Mouse (Mus musculus) urinary bladder, postnatal 4 days (tissue): ENCODE data around the gene Wrap73.
A peak's percentile ranks its signal among the peaks of the same experiment; 100 is the strongest.

Experiments used
- DNase-seq, 2 experiments: peaks; one replicate each; pipeline ENCODE4 v3.0.0; 2021 to 2022; ENCODE audit warnings: low spot score in 2 of 2

The Wrap73 gene

GRCm38 (mm10) chr4:154139671-154140181, 2.4 kb upstream of the Wrap73 start:
- DNase-seq = no peak

GRCm38 (mm10) chr4:154140182-154140212, 2.2 kb upstream of the Wrap73 start, which contains the start of gene Trp73:
Gene Trp73, minus strand, starts transcription at chr4:154140208.
- no peak for DNase-seq

DNA sequence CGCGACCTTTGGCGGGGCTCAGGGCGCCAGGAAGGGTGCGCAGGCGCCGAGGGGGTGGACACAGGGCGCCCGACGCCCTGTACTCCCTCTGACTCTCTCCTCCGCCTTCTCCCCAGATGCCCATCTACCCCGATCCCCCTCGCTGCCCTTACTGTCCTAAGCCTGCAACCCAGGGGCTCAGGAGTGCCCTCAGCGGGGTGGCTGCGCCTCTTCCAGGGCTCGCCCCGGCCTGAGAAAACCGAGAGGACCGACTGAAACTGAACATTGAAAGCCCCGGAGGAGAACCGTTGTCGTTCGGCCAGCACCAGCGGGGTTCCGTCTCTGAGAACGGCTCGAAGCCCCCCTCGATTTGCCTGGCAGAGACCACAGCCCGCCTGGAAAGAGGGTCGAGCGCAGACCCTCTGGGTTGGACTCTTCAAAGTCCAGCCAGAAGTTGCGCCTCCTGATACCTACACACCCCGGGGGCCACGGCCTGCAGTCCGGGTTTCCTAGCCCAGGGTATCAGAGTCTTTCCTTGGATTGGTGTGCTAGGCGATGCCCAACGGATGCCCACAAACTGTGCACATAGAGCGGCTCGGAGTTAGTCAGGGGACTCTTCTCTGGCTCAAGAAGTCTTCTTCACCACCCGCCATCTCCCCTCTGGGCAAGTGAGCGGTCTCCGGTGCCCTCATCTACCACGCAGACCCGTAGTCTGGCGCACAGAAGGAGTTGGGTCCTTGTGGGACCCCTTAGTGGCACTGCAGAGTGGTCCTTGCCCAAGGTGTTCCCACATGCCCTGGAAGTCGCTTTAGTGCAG, 1.8 kb upstream of the Wrap73 start:
- no peak for DNase-seq

GRCm38 (mm10) chr4:154141009-154141867, 934 bp upstream of the Wrap73 start:
- DNase-seq = no peak

DNA sequence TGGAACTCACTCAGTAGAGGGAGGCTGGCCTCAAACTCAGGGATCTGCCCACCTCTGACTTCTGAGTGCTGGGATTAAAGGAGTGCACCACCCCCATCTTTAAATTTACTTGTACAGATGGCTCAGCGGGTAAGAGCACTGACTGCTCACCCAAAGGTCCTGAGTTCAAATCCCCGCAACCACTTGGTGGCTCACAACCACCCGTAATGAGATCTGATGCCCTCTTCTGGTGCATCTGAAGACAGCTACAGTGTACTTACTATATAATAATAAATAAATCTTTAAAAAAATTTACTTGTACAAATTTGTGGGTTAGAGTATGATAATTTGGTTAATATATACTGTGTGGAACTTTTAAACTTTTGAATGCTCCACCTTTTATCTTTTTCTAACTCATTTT, 2.5 kb downstream of the Wrap73 start:
- DNase-seq = no peak

- no peak for DNase-seq
These were observed 4.2 kb downstream of the Wrap73 start for GRCm38 (mm10) chr4:154146342-154146741.

DNA sequence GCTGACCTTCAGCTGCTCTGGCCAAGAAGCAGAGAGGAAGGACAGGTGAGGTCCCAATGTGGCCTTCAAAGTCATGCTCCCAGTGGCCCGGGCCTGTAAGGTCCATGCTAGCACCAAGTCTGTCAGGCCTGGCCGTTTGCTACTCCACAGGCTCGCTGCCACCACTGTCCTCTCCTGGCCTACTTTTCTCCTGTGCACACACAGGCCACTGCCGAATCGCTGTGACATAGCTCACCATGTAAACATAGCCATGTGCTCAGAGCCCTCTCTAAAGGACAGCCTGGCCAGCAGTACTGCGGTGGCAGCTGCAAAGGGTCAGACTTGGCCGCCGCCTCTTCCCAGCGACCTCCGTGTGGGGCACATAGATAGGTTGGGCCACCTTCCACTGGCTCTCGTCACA, 11.9 kb downstream of the Wrap73 start:
- no peak for DNase-seq

DNA sequence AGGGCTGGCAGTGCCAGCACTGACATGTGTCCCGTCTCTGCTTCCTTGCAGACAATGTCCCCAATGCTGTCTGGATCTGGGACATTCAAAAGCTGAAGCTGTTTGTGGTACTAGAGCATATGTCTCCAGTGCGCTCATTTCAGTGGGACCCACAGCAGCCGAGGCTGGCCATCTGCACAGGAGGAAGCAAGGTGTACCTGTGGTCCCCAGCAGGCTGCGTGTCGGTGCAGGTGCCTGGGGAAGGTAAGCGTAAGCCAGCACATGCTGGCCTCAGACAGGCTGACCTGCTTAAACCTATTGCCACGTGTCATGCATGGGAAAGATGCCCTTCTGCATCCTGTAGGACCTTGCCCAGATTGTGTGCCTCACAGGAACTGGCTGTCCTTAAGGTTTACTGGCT, 13.9 kb downstream of the Wrap73 start:
- DNase-seq = no peak

- DNase-seq = no peak
These were observed 15.9 kb downstream of the Wrap73 start for GRCm38 (mm10) chr4:154157970-154158662.

DNA sequence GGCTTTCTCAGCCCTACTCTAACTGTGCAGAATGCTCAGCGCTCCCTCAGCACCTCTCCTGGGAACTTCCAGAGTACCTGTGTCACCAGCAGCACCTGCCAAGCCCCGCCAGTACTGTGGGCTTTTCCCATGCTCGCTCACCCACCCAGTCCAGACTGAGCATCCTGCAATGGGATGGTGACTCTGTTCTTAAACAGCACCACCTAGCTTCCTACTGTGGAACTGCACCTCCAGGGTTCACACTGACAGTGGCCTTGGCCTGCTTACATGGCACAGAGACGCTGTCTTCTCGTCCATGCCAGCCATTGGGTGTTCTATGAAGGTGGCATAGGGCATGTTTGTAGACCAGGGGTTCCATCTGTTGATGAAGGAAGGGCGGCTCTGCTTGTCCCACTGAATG, 16.8 kb downstream of the Wrap73 start:
- DNase-seq = peak; percentile 70 to 84

DNA sequence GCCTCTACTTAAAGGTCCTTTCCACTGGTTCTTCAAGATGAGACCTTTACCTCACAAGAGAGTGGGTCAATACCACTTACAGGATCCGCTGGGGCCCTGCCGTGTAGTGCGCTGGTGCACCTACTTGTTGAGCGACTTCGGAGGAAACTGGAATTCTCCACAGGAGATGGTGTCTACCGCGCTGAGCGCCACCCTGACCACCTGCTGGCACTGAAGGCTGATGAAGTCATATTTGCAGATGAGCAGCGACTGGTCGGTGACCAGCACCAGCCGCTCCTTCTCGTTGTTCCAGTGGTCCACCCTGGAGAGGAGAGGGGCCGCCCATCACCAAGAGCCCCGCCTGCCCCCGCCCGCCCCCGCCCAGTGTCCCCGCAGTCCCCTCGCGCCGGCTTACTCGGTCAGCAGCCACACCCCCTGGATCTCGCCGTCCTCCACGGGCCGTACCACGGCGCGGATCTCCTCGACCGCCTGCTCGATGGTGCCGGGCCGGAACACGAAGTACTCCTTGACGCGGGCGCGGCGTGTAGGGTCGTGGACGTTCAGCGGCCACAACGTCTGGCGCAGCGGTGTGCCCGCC, 17.9 kb downstream of the Wrap73 start:
- DNase-seq = no peak

DNA sequence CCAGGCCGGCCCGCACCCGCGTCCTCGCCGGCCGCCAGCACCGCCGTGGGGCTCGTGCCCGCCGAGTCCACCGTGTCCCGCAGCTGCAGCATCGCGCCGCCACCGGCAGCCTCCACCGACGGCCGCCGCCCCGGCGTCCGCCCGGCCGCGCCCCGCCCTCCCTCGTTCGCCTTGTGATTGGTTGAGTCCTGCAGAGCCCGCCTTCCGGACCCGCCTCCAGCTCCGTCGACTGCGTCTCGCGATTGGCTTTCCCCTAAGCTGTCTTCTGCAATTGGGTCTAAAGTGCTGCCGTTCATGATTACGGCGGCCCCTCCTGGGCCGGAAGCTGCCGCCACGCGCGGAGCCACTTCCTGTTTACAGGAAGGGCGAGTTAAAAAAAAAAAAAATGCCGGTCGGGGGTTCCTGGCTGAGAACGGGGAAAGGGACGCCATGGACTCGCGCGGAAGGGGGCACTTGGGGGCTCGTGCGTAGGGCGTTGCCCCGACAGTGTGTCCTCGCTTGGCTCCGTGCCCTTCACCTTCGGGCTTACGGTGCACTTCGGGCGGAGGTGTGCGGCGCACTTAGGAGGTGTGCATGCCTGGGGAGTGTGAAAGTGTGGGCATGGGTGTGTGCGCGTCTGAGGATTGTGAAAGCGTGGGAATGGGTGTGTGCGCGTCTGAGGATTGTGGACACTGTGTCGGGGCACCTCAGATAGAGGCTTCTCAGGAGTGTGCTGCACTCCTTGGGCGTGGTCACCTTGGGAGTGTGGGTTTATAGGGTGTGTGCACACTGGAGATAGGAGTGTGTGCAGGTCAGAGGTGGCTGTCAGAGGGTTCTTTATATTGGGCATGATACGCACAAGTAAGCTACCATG, 18.6 kb downstream of the Wrap73 start, which contains the start of gene Tprgl:
Gene Tprgl, minus strand, starts transcription at position 129 of the 853 bp plus-strand sequence.
- peak; percentile 97 for DNase-seq

DNA sequence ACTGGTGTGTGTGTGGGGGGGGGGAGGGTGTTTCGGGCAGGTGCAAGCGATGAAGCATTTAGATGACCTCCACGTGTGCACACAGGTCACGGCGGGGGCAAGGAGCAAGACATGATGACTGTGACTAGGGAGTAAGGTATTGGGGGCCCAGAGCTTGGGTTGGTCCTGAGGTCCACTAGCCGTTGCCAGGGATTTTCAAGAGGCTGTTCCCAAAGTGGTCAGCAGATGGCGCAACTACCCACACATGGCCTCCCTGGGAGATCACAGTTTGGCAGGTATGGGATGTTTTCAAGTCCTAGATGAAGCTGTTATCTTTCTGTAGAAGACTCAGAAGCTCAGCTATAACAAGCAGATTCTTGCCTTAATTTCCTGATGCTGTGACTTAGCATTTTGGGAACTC, 21.1 kb downstream of the Wrap73 start:
- DNase-seq = peak; percentile 52 to 80

DNA sequence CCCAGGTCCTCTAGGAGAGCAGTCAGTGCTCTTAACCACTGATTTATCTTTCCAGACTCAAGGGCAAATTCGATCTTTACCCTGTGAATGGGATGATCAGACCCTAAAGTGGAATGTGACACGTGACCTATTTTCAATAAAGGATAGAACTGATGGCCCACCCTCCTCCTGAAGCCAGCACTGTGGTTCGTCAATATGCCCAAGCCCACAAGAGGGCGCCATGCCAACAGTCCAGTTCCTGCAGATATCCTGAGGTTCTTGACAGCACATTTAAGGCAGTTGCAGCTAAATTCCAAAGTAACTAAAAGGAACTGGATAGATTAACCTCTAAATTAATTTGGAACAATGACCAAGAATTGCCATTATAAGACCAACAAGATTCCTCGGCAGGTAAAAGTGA, 24.9 kb downstream of the Wrap73 start:
- DNase-seq = peak in 1 of 2 experiments; percentile 80

GRCm38 (mm10) chr4:154170021-154170420, 27.8 kb downstream of the Wrap73 start:
- DNase-seq = no peak

- DNase-seq = peak; percentile 44 to 75
These were observed 28.5 kb downstream of the Wrap73 start, which contains the start of gene Megf6 for GRCm38 (mm10) chr4:154170506-154171150. Gene Megf6, plus strand, starts transcription at chr4:154170730.

GRCm38 (mm10) chr4:154171151-154171930, 29.2 kb downstream of the Wrap73 start:
- no peak for DNase-seq

- no peak for DNase-seq
These were observed 29.9 kb downstream of the Wrap73 start for GRCm38 (mm10) chr4:154171931-154172604.

GRCm38 (mm10) chr4:154177257-154177656, 35.1 kb downstream of the Wrap73 start:
- peak in 1 of 2 experiments; percentile 51 for DNase-seq
